Comparison of ENCODE assay signal across 10 mouse cellular contexts in genomic region chr11:69244911-69245310, GRCm38 (mm10). TPM values are rescaled to one million over a fixed set of nuclear protein-coding genes. Genes with fewer than 3 reads are reported as not detected.
DNase-seq lines count a peak whose midpoint lies in the region; ATAC-seq and TF ChIP-seq lines count a peak whose summit lies in the region.
"Had no signal": no experiment of that assay in that cellular context is flagged by ENCODE, and none has a peak within 500 bp of the region (broad histone marks: within the 10 kb centered on the region; RNA-seq: fewer than 3 reads in every experiment).

No protein-coding gene starts in this region.

- no peaks in the 10 kb centered on the region for H3K27me3 ChIP-seq in kidney, embryonic 14.5 days (ENCODE audit: control insufficient read depth, insufficient read depth, low read length)
- H3K27me3 ChIP-seq: limb, embryonic 15.5 days had no signal

- H3K36me3 ChIP-seq in kidney, embryonic 14.5 days (ENCODE audit: control insufficient read depth, insufficient read depth, low read length): no peaks in the 10 kb centered on the region
- no peaks in the 10 kb centered on the region for H3K36me3 ChIP-seq in ES-E14 (ENCODE audit: control insufficient read depth, insufficient read depth, low read length, poor library complexity, severe bottlenecking)
- H3K36me3 ChIP-seq: limb, embryonic 15.5 days had no signal

- H3K4me2 ChIP-seq in kidney, embryonic 14.5 days (replicated peaks; ENCODE audit: low read depth, low read length): no peak overlapping the region

- in situ Hi-C loops in ES-E14 (cut with MboI; ENCODE audit: low sequenced_read_pairs in 2 of 2, unreplicated experiment in 2 of 2): loop anchor here (10.0 kb wide), 1 partner anchor 50 kb away; the partner anchor contains the start of gene Alox8 (in 2 of the 2)

- peak; percentile 17 for DNase-seq in kidney, adult 18-20 months
- peak; percentile 37 for DNase-seq in A20 (ENCODE audit: low read depth, low spot score)
- no peak for DNase-seq in ES-E14 (ENCODE audit: low read depth, low spot score)
- peak; percentile 49 for DNase-seq in embryo, embryonic 9.5 days (ENCODE audit: extremely low spot score)
- peak; percentile 21 to 71 for DNase-seq in layer of hippocampus, postnatal 14 days (ENCODE audit: low spot score in 2 of 2)
- DNase-seq in spleen, postnatal 36 days (ENCODE audit: low spot score in 2 of 2): no peak

- H3K9me3 ChIP-seq in kidney, embryonic 14.5 days (ENCODE audit: control insufficient read depth, low read length): no peaks in the 10 kb centered on the region
- no peaks in the 10 kb centered on the region for H3K9me3 ChIP-seq in ES-E14 (ENCODE audit: control insufficient read depth, insufficient read depth, low read depth, low read length)
- H3K9me3 ChIP-seq: limb, embryonic 15.5 days had no signal

- H3K27ac ChIP-seq in kidney, embryonic 14.5 days (ENCODE audit: low read depth, low read length): no peak overlapping the region
- no peak overlapping the region for H3K27ac ChIP-seq in ES-E14 (ENCODE audit: insufficient read depth, low read depth, low read length, poor library complexity, severe bottlenecking)

- H3K4me1 ChIP-seq in kidney, embryonic 14.5 days (ENCODE audit: control insufficient read depth, insufficient read depth, low read length): no peaks in the 10 kb centered on the region
- no peaks in the 10 kb centered on the region for H3K4me1 ChIP-seq in ES-E14 (ENCODE audit: control insufficient read depth in 2 of 2, insufficient read depth in 2 of 2, low read length in 2 of 2, poor library complexity in 1 of 2)

- H3K4me3 ChIP-seq in kidney, embryonic 14.5 days (ENCODE audit: low read length): no peak overlapping the region
- no peak overlapping the region for H3K4me3 ChIP-seq in ES-E14 (ENCODE audit: insufficient read depth in 1 of 2, low read depth in 1 of 2, low read length in 2 of 2, poor library complexity in 1 of 2, severe bottlenecking in 1 of 2)

- no peak overlapping the region for H3K9ac ChIP-seq in kidney, embryonic 14.5 days (ENCODE audit: low read depth, low read length)
- no peak overlapping the region for H3K9ac ChIP-seq in ES-E14 (ENCODE audit: insufficient read depth, low read depth, low read length, poor library complexity, severe bottlenecking)
- H3K9ac ChIP-seq: limb, embryonic 15.5 days had no signal

- 15% methylated on average over 2 of the region's 2 CpGs for WGBS in kidney, embryonic 14.5 days

- no peak for ATAC-seq in kidney, embryonic 14.5 days (ENCODE audit: low FRiP score, low TSS enrichment)
- no peak for ATAC-seq in erythroblast, adult 5-6 weeks (replicated peaks; ENCODE audit: low FRiP score, poor library complexity, severe bottlenecking)

TF ChIP-seq in ES-E14, 5 proteins besides CTCF, POLR2A, EP300 and RAD21:
- TF ChIP-seq CHD2 (IDR thresholded peaks at IDR 0.05; ENCODE audit: low read depth, low read length) (no peak), ZC3H11A (IDR thresholded peaks at IDR 0.05; ENCODE audit: borderline replicate concordance, low read depth, low read length) (peak; percentile 74; the same call in 1 of the 2 replicates), HCFC1 (IDR thresholded peaks at IDR 0.05; ENCODE audit: borderline replicate concordance, insufficient read depth, low read length) (no peak)

RNA-seq across cellular contexts. Expression of gene Gucy2e, which starts 8.1 kb away (rescaled TPM):
- polyA plus RNA-seq in kidney, embryonic 14.5 days (2014; fragmentation: Nextera tagmentation; extraction: Ambion mirVana): 0.07 and 0.11 TPM in 2 replicates
- 0.05 and 0.09 TPM in 2 replicates for total RNA-seq in ES-E14 (2012; rRNA removed)
- total RNA-seq in layer of hippocampus, postnatal 14 days (2021): 1 to 10 TPM; 1.0 to 1.1 TPM
- total RNA-seq in erythroblast, adult 5-6 weeks (2015; ENCODE audit: low replicate concordance): not detected in 2 replicates
- under 0.01 TPM in 1 of 2 replicates, not detected in the other for total RNA-seq in erythroblast, adult 5-6 weeks (2017; ENCODE audit: low replicate concordance)
- polyA plus RNA-seq: stomach, embryonic 16.5 days had no signal

RNA-seq across cellular contexts. Expression of gene Alox8, which starts 47.3 kb away (rescaled TPM):
- polyA plus RNA-seq in kidney, embryonic 14.5 days (2014; fragmentation: Nextera tagmentation; extraction: Ambion mirVana): 0.24 and 0.36 TPM in 2 replicates
- 0.85 and 1.6 TPM in 2 replicates for total RNA-seq in ES-E14 (2012; rRNA removed)
- 1 to 10 TPM; 5.5 to 8.4 TPM for total RNA-seq in layer of hippocampus, postnatal 14 days (2021)
- not detected in 2 replicates for total RNA-seq in erythroblast, adult 5-6 weeks (2015; ENCODE audit: low replicate concordance)
- total RNA-seq in erythroblast, adult 5-6 weeks (2017; ENCODE audit: low replicate concordance): 0.34 TPM in 1 of 2 replicates, not detected in the other

Comparison
In these comparisons a context has a peak if more than half of its experiments do, and no peak if none do; other contexts are left out.
1. DNase-seq: peak in kidney, adult 18-20 months (single experiment), A20 (single experiment), embryo, embryonic 9.5 days (single experiment) and layer of hippocampus, postnatal 14 days (2 of 2); none in ES-E14 (single experiment) and spleen, postnatal 36 days (0 of 2).